Mouse (Mus musculus) layer of hippocampus, postnatal 25 days (tissue): ENCODE measurements around the gene Evc. TPM values are rescaled to one million over a fixed set of nuclear protein-coding genes. Genes with fewer than 3 reads are reported as not detected.

Source experiments
- DNase-seq, 2 experiments: peaks; one replicate each; pipeline ENCODE4 v3.0.0; 2022; ENCODE audit warnings: mixed read lengths in 2 of 2, low spot score in 1 of 2; ENCODE audit errors: extremely low spot score in 1 of 2
- total RNA-seq, 2 experiments: library from RNA; stranded (reverse); gene quantifications; 2 replicates each; pipeline ENCODE4 v1.2.3; 2021

Gene Evc
- total RNA-seq: 10 to 100 TPM in 1 of 2 experiments, 1 to 10 TPM in 1; 9.3 to 10.4 TPM

DNA sequence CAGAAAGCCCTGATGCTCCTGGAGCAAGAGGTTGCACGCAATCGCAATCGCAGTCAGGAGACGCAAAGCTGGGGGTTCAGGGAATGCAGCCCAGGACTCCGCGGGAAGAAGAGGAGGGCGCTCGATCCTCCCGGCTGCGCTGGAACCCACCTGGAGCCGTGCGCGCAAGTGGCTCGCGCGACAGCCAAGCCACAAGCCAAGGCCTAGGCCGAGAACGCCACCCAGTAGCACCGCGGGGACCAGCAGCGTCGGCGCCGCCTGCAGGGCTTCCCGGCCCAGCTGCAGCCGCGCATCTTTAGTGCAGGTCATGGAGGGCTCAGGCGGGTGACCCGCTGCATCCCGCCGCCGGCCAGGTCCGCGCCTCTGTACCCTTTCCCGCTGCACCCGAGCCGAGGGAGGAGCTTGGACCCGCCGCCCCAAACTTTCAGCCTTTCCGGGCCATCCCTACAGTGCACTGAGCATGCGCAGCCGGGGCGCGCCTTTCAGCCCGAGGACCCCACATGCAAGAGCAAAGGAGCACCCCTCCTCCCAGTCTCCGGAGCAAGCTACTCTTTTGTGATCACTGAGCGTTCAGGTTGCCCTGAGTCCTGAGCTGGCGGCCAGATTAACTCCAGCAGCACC lies at the start of gene Evc:
Evc (minus strand) TSS at position 410 of the 621 bp plus-strand sequence.
- peak in 1 of 2 experiments; percentile 54 for DNase-seq

DNA sequence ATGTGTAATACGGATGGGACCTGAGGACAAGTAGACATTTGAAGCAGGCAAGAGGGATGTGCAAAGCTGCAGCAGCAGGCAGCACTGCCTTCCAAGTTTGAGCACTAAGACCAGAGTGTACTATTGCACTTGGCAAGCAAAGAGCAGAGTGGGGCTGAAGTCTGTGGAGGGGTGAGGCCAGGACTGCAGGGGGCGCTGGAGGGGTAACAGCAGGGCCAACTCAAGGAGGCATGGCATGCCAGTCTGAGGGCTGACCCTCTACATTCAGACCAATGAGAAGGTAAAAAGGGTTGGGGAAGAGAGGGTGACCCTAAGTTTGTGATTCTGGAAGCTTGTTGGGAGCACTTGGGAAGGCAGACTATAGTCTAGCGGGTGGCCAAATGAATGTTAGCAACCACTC lies 46.9 kb upstream of the Evc start:
- DNase-seq: no peak

DNA sequence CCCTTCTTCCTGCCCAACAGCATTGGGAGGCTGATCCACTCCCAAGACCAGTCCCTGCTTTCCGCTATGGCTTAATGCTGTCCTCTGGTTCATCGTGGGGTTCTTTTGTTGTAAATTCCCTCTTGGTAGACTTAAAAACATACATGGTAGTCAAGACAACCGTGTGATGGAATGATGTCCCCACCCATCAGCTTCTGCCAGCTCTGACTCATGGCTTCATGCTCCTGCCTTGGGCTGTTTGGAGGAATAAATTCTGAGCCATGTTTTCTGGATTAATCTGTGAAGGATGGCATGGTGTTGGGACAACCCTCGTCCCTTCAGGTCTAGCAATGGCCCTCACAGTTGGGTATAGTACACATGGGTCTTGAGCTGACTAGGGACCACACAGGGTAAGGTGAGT lies 43.9 kb upstream of the Evc start:
- DNase-seq: no peak

DNA sequence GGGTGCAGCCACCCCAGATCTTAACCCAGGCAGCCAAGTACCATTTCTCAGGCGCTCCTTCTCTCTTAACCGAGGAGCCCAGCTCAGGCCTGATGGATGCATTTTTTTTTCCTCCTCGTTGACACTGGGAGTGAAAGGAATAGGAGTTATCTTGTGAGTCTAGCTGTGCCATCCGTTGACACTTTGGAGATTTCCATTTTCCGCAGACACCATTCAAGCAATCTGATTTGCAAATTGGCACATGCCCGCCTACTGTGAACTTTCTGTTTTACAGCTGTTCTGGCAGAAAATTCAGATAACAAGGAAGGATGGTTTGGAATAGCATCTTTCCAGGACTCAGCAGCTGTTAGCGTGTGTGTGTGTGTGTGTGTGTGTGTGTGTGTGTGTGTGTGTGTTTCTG lies 40.7 kb upstream of the Evc start:
- DNase-seq: no peak

DNA sequence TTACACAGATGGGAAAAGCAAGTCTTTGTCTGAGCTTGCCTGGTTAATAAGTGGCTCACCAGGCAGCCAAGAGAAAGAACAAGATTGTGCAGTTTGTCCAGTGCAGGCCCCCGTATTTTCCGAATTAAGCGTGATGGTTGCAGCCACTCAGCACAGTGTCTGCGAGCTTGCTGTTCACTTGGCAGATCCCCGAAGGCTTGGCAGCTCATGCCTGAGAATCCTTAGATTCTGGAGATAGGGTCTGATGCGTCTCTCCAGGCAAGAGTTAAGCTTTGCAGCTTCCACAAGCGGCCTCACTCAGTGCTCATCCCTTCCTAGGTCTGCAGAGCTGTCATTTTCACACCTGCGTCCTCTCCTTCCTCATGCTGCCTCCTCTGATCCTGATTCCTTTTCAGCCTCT lies 32.1 kb upstream of the Evc start:
- no peak for DNase-seq

DNA sequence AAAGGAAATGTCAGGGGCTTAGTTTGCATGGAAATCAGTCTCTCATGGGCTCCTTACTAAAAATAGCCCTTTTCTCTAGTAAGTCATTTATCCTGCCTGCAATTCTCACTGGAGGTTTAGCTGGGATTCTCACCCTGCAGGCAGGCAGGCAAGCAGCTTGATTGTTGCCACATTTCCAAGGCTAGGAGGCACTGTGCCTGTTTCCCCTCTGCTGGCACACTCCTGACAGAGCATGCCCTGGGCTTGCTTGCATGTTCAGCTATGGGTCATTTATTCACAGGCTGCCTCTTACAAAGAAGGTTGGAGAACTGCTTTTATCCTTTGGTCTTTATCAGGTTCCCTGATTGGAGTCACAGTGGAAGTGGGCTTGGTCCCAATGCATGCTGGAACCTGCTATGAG lies 29.1 kb upstream of the Evc start:
- DNase-seq: no peak

DNA sequence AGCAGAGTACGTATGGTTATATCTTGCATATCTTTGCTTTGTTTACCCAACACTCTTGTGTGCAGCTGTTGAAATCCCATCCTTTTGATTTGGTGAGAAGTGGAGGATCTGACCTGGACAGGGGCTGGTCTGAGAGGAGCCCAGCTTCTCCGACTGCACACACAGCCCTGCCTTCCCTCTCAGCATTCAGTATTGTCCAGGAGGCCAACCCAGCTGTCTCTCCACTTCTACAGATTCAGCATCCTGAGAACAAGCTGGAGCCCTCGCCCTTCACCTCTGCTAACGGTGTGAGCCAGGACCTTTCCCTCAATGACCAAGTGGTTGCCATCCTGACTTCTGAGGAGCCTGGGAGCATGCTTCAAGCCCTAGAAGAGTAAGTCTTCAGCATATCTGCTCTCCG lies 26.6 kb upstream of the Evc start:
- DNase-seq: no peak

DNA sequence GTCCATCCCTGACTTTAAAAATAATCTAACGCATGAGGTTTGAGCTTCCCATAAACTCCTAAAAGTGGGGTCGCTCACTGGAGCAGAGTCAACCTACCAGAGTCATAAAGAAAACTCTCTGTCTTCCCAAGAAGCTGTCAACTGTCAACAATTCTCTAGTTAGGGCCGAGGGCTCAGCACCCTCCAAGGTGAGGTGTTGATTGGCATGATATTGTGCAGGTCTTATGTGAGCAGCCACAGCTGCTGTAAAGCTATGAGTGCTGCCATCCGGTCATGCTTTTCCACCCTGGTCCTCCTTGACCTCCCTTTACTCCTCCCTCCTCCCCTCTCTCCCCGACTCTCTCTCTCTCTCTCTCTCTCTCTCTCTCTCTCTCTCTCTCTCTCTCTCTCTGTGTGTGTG lies 25.9 kb upstream of the Evc start:
- no peak for DNase-seq

DNA sequence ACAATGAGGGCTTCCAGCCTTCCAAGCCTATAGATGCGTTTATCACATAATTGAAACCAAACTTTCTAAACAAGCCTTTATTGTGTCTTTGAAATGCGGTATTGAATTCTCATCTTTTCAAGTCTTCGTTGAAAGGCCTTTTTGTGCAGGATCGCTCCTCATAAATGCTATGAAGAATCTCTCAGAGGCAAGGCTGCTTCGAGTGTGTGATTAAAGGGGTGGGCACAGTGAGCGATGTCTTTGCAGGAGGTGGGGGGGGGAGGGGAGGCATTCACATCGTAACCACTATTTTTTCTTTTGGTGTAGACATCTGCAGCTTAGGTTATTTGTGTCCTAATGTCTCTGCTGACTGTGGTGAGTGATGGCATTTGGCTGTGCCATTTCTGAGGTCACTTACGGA lies 19.3 kb upstream of the Evc start:
- DNase-seq: no peak

DNA sequence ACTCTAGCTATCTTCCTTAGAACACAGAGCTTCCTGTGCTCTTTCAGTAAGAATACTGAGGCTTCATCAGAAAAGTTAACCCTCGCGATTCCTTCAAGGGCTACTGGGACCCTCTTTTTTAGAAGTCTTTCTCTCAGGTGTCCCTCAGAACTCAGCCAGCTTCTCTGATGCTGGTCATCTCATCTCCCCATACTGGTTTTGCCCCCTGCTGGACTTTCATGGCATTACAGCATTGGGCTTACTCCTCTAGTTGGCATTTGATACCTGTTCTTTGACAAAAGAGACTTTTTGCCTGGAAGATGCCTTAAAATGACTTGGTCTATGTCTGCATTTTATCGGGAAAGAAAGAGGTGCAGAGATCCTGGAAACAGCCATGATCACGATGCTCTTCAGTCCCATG lies 17.7 kb upstream of the Evc start:
- DNase-seq: peak; percentile 36 to 75

DNA sequence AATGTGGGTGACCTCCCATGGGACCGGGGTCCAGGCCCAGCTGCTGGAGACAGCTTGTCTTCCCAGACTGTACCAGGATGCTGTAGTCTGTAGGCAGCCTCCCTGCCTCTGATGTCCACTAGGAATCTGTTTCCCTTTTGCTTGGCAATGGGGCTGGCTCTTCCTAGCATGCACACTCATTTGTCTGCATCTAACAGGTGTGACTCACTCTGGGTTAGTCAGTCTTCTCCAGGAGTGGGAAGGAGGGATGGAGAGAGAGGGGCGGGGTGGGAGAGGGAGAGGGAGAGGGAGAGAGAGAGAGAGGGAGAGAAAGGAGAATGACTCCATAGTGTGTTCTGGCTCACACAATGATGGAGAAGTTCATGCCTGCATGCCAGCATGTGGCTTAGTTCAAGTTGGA lies 15.1 kb upstream of the Evc start:
- DNase-seq: no peak

DNA sequence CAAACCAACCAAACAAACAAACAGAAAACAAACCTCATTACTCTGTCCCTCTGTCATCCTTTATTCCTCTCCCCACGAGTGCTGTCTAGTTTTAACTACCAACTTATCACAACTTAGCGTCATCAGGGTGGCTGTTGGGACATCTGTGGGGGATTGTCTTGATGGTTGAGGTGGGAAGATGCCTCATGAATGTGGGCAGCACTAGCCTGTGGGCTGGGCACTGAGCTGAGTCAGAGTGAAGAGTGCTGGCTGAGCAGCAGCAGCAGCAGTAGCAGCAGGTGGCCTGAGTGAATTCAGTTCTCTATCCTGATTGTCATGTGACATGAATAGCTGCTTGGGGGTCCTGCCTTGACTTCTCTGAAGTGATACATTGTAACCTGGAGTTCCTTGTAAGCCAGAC lies 7.3 kb upstream of the Evc start:
- DNase-seq: no peak

DNA sequence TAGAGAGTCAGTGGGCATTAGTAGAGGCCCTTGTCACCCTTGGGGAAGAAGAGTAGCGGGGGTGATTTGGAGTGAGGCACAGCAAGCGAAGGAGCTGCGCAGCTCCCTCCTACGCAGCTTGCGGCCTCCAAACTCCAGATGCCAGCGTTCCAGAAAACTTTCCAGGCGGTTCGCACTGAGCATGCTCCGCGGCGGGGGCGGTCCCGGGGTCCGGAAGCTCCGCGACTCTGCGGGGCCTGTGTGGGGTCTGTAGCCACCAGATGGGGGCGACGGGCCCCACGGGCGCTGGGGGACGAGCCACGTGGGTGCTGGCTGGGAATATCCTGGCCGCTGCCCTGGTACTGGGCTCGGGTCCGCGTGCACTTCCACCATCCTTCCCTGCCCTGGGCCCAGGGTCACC lies 1.6 kb upstream of the Evc start, which contains the start of gene Evc2:
Evc2 (plus strand) TSS at position 212 of the 400 bp plus-strand sequence.
- peak; percentile 56 to 65 for DNase-seq

DNA sequence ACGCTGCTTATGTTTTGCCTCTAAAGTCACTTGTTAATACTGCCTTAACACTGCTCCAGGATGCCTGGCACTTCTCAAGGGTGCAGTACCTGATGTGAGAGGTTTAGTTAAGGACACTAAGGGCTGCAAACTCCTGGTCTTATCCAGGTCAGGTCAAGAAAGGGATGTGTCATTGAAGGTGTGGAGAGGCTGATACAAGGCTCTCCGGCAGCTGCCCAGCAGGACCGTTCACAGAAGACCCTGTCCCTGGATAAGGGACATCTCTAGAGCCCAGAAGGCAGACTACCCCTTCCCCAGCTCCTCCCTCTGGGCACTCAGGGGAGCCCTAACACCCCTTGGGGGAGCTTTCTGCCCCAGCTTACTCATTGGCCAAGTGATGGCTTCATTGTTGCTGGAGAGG lies 1.0 kb upstream of the Evc start:
- no peak for DNase-seq

DNA sequence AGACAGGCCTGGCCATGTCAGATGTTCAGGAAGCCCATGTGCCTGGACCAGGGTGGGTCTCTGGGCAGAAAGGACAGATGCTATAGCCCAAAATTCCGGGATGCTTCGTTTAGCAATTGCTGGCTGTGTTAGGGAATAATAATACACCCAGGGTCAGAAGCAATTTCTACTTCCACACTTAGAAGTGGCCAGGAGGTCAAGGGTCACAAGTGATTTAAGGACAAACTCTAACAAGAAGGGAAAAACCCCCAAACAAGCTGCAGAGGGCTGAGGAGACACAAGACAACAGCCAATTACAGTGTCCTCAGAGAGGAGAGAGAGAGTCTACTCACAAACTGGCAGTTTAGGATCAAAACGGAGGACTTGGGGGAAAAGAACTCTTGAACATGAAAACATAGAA lies 1.6 kb downstream of the Evc start:
- DNase-seq: no peak

DNA sequence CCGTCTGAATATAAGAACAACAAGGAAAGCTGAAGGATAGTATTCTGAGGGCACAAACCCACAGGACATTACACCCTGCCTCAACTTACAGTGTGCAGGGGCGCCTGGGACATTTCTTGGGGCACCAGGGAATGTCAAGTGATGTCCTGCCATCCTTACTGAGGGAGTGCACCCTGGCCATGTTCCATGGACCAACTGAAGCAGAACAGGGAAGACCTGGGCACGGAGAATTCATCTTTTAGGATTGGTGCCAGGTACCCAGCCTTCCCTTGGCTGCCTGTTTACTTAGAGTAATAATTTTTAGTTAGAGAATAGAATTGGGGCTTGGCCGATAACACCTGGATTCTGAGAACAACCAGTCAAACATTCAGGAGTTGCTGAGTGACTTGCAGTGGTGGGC lies 4.6 kb downstream of the Evc start:
- DNase-seq: no peak

DNA sequence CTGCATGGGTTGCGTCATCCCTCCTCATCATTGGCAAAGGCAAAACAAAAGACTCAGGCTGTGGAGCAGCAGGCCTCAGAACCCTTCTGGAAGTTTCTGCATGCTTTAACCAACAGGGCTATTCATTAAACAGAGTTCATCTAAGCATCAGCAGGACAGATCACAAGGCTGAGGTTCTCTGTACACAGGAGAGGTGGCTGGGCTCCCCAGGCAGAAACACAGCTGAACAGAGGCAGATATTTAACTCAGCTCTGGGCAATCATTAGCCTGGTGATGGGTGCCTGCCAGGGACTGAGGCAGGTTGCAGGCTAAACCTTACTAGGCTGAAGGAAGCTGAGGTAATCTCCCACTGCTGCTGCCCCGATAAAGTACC lies 5.6 kb downstream of the Evc start:
- DNase-seq: no peak

DNA sequence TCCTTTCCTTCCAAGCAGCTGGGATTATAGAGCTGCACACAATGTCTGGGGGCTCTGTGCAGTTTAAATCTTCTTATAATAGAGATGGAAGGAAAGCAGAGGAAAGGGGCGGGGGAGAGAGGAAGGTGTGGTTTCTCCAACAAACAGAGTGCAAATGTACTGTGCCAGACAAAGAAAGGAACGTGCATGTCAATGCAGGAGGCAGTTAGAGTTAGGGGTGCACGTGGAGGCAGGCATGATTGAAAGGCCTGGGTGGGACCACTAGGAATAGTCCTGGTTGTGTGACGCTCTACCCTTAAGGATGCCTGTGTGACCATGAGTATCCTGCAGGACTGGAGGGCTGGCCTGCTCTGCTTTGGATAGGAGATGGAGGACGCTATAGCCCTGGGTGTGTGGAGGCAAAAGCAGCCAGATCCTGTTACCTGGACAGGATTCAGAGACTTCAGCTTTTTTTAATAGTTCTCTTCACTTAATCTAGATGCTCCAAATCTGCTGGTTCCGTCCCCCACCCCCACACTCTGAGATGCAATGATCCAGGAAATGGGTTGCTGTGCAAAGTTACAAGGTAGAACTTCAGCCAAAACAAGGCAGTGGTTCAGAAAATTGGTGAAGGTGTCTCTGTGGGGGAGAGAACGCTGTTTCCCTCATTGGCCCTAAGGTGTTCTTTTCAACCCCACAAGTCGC lies 6.1 kb downstream of the Evc start:
- no peak for DNase-seq

DNA sequence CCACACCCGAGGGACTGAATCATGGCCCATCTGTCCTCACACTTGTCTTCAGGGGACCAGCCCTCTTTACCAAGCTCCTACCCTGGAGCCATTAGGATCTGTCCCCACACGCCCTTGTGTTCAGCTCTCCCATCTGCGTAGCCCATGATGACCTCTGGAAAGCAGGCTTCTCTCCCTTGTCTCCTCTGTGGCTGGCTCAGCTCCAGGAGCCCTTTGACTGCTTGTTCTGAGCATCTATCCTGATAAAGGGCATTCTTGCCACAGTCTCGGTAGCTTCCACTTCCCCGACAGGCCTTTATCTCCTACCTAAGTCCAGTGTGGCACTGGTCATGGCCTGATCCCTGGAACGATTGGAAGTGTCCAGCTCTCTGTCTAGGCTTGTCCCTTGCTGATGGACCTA lies 10.0 kb downstream of the Evc start:
- DNase-seq: no peak

DNA sequence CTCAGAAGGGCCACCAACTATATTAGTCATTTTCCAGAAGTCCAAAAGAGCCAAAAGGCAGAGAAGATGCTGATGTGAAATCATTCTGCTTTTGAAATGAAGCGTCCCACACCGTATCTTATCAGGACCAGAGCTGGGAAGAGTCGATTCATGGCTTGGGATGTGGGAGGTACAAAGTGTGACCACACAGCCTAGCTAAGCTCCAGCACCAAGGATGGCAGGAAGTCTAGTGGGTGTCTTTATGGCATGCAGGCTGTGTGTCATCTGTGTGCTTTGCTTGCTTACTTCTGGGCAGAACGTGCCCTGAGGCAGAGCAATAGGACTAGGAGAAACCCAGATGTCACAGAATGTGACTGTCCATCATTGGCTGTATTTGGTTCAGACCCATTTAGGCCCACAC lies 15.9 kb downstream of the Evc start:
- no peak for DNase-seq

DNA sequence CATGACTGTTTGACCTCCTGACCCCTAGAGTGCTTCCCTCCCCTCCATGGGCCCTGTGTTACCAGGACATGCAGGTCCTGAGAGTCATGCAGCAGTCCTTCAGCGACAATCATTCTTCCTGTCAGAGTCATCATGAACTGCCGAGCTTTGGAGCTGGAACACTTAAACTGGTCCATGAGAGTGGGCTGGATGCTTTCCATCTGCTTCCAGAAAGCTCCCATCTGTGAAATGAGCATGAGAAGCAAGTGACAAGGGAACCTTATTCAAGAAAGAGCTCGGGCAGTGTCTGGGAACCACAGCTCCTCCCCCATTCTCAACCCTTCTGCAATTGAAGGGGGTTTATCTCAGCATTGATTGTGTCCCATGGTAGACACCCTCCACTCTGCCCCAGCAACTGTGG lies 16.5 kb downstream of the Evc start:
- DNase-seq: no peak

DNA sequence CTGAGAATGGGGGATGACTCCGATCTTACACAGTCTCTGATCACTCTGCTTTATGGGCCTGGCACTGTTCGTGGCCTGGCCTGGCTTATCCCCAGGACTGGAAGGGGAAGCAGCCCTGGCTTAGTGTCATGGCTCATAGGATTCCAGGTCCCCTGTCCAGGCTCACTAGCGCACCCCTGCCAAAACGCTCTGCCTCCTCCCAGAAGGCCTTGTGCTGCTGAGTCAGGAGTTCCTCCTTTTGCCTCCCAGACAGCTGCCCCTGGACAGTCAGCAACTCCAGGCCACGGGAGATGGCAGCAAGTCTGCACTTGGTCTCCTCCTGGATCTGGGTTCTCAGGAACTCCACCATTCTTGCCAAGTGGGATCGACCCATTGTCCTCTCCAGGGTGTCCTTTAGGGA lies 18.0 kb downstream of the Evc start:
- no peak for DNase-seq
